Mouse (Mus musculus) neural tube, embryonic 11.5 days (tissue): ENCODE data around the gene Poglut1. TPM values are rescaled to one million over a fixed set of nuclear protein-coding genes. Genes with fewer than 3 reads are reported as not detected.
A peak's percentile ranks its signal among the peaks of the same experiment; 100 is the strongest.
"Not testable (repeated sequence)": the region's sequence is repeated elsewhere in the genome, so short reads cannot be mapped to it uniquely, and the experiment has no call there.

ENCODE experiments used
- ATAC-seq: fragments of 200-750 bp; cut with Nextera tagmentation; 2 replicates; pipeline ENCODE4 v1.8.0; 2017; ENCODE audit warnings: moderate number of reproducible peaks, mild to moderate bottlenecking, moderate TSS enrichment, moderate library complexity; ENCODE audit not compliant: insufficient read depth, low FRiP score, low TSS enrichment
- DNase-seq: peaks from one replicate; pipeline ENCODE4 v3.0.0-alpha.2; 2015; ENCODE audit warnings: low spot score
- H3K27ac ChIP-seq: fragments of 300-500 bp; sonication (generic); 2 replicates; pipeline ENCODE4 v1.5.1; 2014; ENCODE audit warnings: low read depth, mild to moderate bottlenecking, low read length
- H3K27me3 ChIP-seq: fragments of 300-500 bp; sonication (generic); 2 replicates; pipeline ENCODE4 v1.6.1; 2014; ENCODE audit warnings: mild to moderate bottlenecking, low read length, mixed read lengths; ENCODE audit not compliant: control insufficient read depth, insufficient read depth
- H3K36me3 ChIP-seq: fragments of 300-500 bp; sonication (generic); 2 replicates; pipeline ENCODE4 v1.6.1; 2014; ENCODE audit warnings: mild to moderate bottlenecking, low read length, moderate library complexity, mixed read lengths; ENCODE audit not compliant: control insufficient read depth, insufficient read depth
- H3K4me1 ChIP-seq: fragments of 300-500 bp; sonication (generic); 2 replicates; pipeline ENCODE4 v1.6.1; 2014; ENCODE audit warnings: low read length, mixed read lengths; ENCODE audit not compliant: control insufficient read depth, insufficient read depth
- H3K4me2 ChIP-seq: fragments of 300-500 bp; sonication (generic); 2 replicates; pipeline ENCODE4 v1.6.1; 2014; ENCODE audit warnings: low read depth, mild to moderate bottlenecking, moderate library complexity
- H3K4me3 ChIP-seq: fragments of 300-500 bp; sonication (generic); 2 replicates; pipeline ENCODE4 v1.5.1; 2014; ENCODE audit warnings: low read depth, low read length
- H3K9ac ChIP-seq: fragments of 300-500 bp; sonication (generic); 2 replicates; pipeline ENCODE4 v1.6.1; 2014; ENCODE audit warnings: mild to moderate bottlenecking, low read length
- H3K9me3 ChIP-seq: fragments of 300-500 bp; sonication (generic); 2 replicates; pipeline ENCODE4 v1.6.1; 2016; ENCODE audit warnings: low read length; ENCODE audit not compliant: control insufficient read depth
- WGBS: fragments of 180-500 bp; shearing (Covaris S2); extraction: QIAGEN DNeasy Blood & Tissue Kit; methylation state at CpG from one replicate; pipeline ENCODE4 v1.1.7; 2014; 5-methylcytosine and 5-hydroxymethylcytosine counted together
- polyA plus RNA-seq: library from polyadenylated mRNA; unstranded; fragments of >200 nt; fragmentation: Nextera tagmentation; extraction: Ambion mirVana; gene quantifications from 2 replicates; pipeline ENCODE4 v1.2.1, GENCODE M21; 2014

The Poglut1 gene
- polyA plus RNA-seq, 1 experiment from 2014 or later, result 70.4 TPM

- Histone ChIP-seq H3K36me3 (no peaks in the 10 kb centered on the region), H3K4me2 (peak overlapping the region; percentile 45), H3K9me3 (no peaks in the 10 kb centered on the region), H3K27me3 (peaks cover 8% of the 10 kb centered on the region; the same call in 1 of the 2 replicates), H3K27ac (no peak overlapping the region), H3K4me1 (no peaks in the 10 kb centered on the region), H3K9ac (no peak overlapping the region), H3K4me3 (peak overlapping the region; percentile 25)
- WGBS, result 34% methylated on average over 39 of the region's 42 CpGs
- DNase-seq (no peak), ATAC-seq (0 out of 2 replicates have a peak, but pooled peaks have one; percentile 23)
Observed at GRCm38 (mm10) chr16:38483582-38484309, 66.3 kb downstream of the Poglut1 start.

- DNase-seq (peak; percentile 46), ATAC-seq (0 out of 2 replicates have a peak, but pooled peaks have one; percentile 35)
- Histone ChIP-seq H3K36me3 (no peaks in the 10 kb centered on the region), H3K4me2 (peak overlapping the region; percentile 45), H3K27ac (no peak overlapping the region), H3K4me3 (peak overlapping the region; percentile 25), H3K9me3 (no peaks in the 10 kb centered on the region), H3K4me1 (no peaks in the 10 kb centered on the region), H3K27me3 (peaks cover 8% of the 10 kb centered on the region; the same call in 1 of the 2 replicates), H3K9ac (no peak overlapping the region)
- 22% methylated on average over 32 of the region's 32 CpGs for WGBS
Observed at GRCm38 (mm10) chr16:38482780-38483562, 67.1 kb downstream of the Poglut1 start.

- Histone ChIP-seq H3K4me3 (no peak overlapping the region), H3K4me2 (no peak overlapping the region), H3K27me3 (peaks cover 8% of the 10 kb centered on the region; the same call in 1 of the 2 replicates), H3K36me3 (no peaks in the 10 kb centered on the region), H3K4me1 (no peaks in the 10 kb centered on the region), H3K9ac (no peak overlapping the region), H3K27ac (no peak overlapping the region), H3K9me3 (no peaks in the 10 kb centered on the region)
- 81% methylated on average over 4 of the region's 4 CpGs for WGBS
- DNase-seq (no peak), ATAC-seq (no peak)
Observed at GRCm38 (mm10) chr16:38481327-38481726, 68.7 kb downstream of the Poglut1 start.

GRCm38 (mm10) chr16:38478296-38478695 lies 71.8 kb downstream of the Poglut1 start:
- Histone ChIP-seq H3K36me3 (no peaks in the 10 kb centered on the region), H3K4me1 (no peaks in the 10 kb centered on the region), H3K4me2 (no peak overlapping the region), H3K27me3 (peaks cover 4% of the 10 kb centered on the region; the same call in 1 of the 2 replicates), H3K9me3 (no peaks in the 10 kb centered on the region), H3K27ac (no peak overlapping the region), H3K4me3 (no peak overlapping the region), H3K9ac (no peak overlapping the region)
- no peak for ATAC-seq
- DNase-seq, result no peak
- WGBS, result 94% methylated on average over 3 of the region's 3 CpGs

DNA sequence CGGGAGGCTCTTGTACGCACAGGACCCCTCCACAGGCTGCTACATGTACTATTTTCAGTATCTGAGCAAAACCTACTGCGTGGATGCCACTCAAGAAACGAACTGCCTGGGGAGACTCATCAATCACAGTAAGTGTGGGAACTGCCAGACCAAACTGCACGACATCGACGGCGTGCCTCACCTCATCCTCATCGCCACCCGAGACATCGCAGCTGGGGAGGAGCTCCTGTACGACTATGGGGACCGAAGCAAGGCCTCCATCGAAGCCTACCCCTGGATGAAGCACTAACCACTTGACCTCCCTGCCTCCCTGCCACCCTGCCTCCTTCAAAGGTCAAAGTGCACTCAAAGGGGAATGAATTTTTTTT lies 72.8 kb downstream of the Poglut1 start:
- WGBS, result 27% methylated on average over 14 of the region's 14 CpGs
- H3K27ac ChIP-seq, DNase-seq, H3K9me3 ChIP-seq, ATAC-seq, H3K27me3 ChIP-seq, H3K36me3 ChIP-seq, H3K4me1 ChIP-seq: not testable (repeated sequence)
- peak overlapping the region; percentile 21; the same call in 1 of the 2 replicates for H3K4me3 ChIP-seq
- H3K4me2 ChIP-seq, result peak overlapping the region; percentile 44
- H3K9ac ChIP-seq, result peak overlapping the region; percentile 18

- DNase-seq (peak; percentile 56), ATAC-seq (no peak)
- peak overlapping the region; percentile 44 for H3K4me2 ChIP-seq
- H3K27me3 ChIP-seq, result no peaks in the 10 kb centered on the region
- H3K9me3 ChIP-seq, result no peaks in the 10 kb centered on the region
- peak overlapping the region; percentile 21 for H3K4me3 ChIP-seq
- peak overlapping the region; percentile 18 for H3K9ac ChIP-seq
- no peak overlapping the region for H3K27ac ChIP-seq
- no peaks in the 10 kb centered on the region for H3K36me3 ChIP-seq
- 8% methylated on average over 34 of the region's 34 CpGs for WGBS
- H3K4me1 ChIP-seq, result no peaks in the 10 kb centered on the region
Observed at GRCm38 (mm10) chr16:38476312-38477240, 73.5 kb downstream of the Poglut1 start.

DNA sequence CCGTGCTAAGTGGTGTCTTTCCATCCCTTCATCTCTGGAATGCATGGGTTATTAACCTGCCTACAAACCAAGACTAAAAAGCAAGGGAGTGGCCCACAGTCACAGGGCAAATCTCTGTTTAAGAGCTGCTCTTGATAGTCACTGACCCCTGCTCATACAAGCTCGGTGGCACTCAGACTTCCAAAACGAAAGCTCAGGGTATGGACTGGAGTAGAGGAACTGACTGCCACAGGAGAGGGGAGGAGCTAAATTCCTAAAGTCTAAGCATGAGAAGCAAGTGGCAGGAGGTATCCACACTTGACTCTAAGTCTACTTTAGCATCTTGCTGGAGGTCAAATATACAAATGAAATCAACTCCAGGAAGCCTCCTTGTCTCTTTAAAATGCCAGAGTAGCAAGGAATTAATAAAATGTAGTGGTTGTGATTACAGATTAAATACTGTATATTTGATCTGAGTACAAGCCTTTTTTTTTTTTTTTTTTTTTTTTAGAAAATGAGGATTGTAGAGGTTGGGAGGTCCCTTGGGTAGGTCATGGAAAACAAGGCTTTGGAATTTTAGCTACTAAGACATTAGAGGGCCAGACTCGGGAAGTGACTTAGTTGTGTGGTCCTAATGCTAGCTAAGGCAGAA lies 74.3 kb downstream of the Poglut1 start:
- Histone ChIP-seq H3K4me3 (no peak overlapping the region; the same call in 1 of the 2 replicates), H3K9ac (no peak overlapping the region), H3K9me3 (no peaks in the 10 kb centered on the region), H3K36me3 (no peaks in the 10 kb centered on the region), H3K4me1 (no peaks in the 10 kb centered on the region), H3K4me2 (peak overlapping the region; percentile 44; the same call in 1 of the 2 replicates), H3K27me3 (no peaks in the 10 kb centered on the region), H3K27ac (no peak overlapping the region)
- WGBS, result 60% methylated on average over 4 of the region's 4 CpGs
- no peak for ATAC-seq
- no peak for DNase-seq
